Mouse (Mus musculus): ENCODE results near the gene Guca2b. TPM values are rescaled to one million over a fixed set of nuclear protein-coding genes. Genes with fewer than 3 reads are reported as not detected.
"Not testable (repeated sequence)": the region's sequence is repeated elsewhere in the genome, so short reads cannot be mapped to it uniquely, and the experiment has no call there.

Guca2b gene
- total and polyA plus RNA-seq, 2 experiments from 2014 or later: not detected

- H3K9ac ChIP-seq (replicated peaks; ENCODE audit: low read length, poor library complexity, severe bottlenecking): no peak overlapping the region
- DNase-seq (ENCODE audit: low spot score) (peak; percentile 23), ATAC-seq (ENCODE audit: low FRiP score) (peak; percentile 29; the same call in 1 of the 2 replicates)
- H3K4me2 ChIP-seq (ENCODE audit: low read depth, low read length, poor library complexity, severe bottlenecking): no peak overlapping the region
- TF ChIP-seq CTCF (IDR thresholded peaks at IDR 0.05): peak; percentile 30; the same call in 1 of the 2 replicates
- no peaks in the 10 kb centered on the region for H3K4me1 ChIP-seq (ENCODE audit: insufficient read depth, low read length)
- WGBS: 57% methylated on average over 6 of the region's 6 CpGs
- H3K36me3 ChIP-seq (ENCODE audit: insufficient read depth, low read length): peaks cover 2% of the 10 kb centered on the region; the same call in 1 of the 2 replicates
- H3K4me3 ChIP-seq (ENCODE audit: low read depth, low read length): no peak overlapping the region
- no peak overlapping the region for H3K27ac ChIP-seq (ENCODE audit: low read depth, low read length)
- no peaks in the 10 kb centered on the region for H3K27me3 ChIP-seq (ENCODE audit: insufficient read depth, low read length)
- H3K9me3 ChIP-seq (ENCODE audit: low read length): no peaks in the 10 kb centered on the region
These were observed 23.7 kb downstream of the Guca2b start for GRCm38 (mm10) chr4:119634908-119635660.

- Histone ChIP-seq H3K27ac (ENCODE audit: low read depth, low read length) (no peak overlapping the region), H3K4me3 (ENCODE audit: low read depth, low read length) (no peak overlapping the region), H3K27me3 (ENCODE audit: insufficient read depth, low read length) (no peaks in the 10 kb centered on the region), H3K9me3 (ENCODE audit: low read length) (no peaks in the 10 kb centered on the region), H3K9ac (replicated peaks; ENCODE audit: low read length, poor library complexity, severe bottlenecking) (no peak overlapping the region), H3K4me2 (ENCODE audit: low read depth, low read length, poor library complexity, severe bottlenecking) (no peak overlapping the region), H3K4me1 (ENCODE audit: insufficient read depth, low read length) (no peaks in the 10 kb centered on the region), H3K36me3 (ENCODE audit: insufficient read depth, low read length) (peaks cover 8% of the 10 kb centered on the region; the same call in 1 of the 2 replicates)
- no peak for TF ChIP-seq CTCF (IDR thresholded peaks at IDR 0.05)
- WGBS: 90% methylated on average over 3 of the region's 3 CpGs
- no peak for ATAC-seq (ENCODE audit: low FRiP score)
- no peak for DNase-seq (ENCODE audit: low spot score)
These were observed 24.8 kb downstream of the Guca2b start for GRCm38 (mm10) chr4:119633948-119634347.

GRCm38 (mm10) chr4:119633342-119633741 lies 25.4 kb downstream of the Guca2b start:
- Histone ChIP-seq H3K27me3 (ENCODE audit: insufficient read depth, low read length) (no peaks in the 10 kb centered on the region), H3K36me3 (ENCODE audit: insufficient read depth, low read length) (peaks cover 8% of the 10 kb centered on the region; the same call in 1 of the 2 replicates), H3K9me3 (ENCODE audit: low read length) (no peaks in the 10 kb centered on the region), H3K4me2 (ENCODE audit: low read depth, low read length, poor library complexity, severe bottlenecking) (no peak overlapping the region), H3K27ac (ENCODE audit: low read depth, low read length) (no peak overlapping the region), H3K4me1 (ENCODE audit: insufficient read depth, low read length) (no peaks in the 10 kb centered on the region), H3K4me3 (ENCODE audit: low read depth, low read length) (no peak overlapping the region), H3K9ac (replicated peaks; ENCODE audit: low read length, poor library complexity, severe bottlenecking) (no peak overlapping the region)
- no peak for ATAC-seq (ENCODE audit: low FRiP score)
- peak; percentile 47 for DNase-seq (ENCODE audit: low spot score)
- WGBS: 47% methylated on average over 7 of the region's 7 CpGs
- no peak for TF ChIP-seq CTCF (IDR thresholded peaks at IDR 0.05)

DNA sequence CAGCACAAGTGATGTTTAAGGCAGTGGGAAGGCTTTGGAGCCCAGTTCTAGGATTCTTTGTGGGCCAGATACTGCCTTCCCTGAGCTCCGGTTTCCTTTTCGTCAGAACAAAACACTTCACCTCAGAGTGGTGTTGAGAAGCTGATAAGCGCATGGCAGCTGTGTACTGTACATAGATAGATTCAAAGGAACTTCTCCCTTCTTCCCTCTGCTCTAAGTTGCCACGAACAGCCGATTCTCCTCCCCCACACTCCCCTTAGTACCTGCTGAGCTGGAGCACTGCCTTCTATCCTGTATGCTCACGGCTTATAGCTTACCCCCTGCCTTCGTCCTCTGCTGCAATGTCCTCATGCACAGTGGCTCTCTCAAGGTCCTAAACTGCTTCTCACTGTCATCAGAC lies 26.0 kb downstream of the Guca2b start:
- WGBS: 56% methylated on average over 7 of the region's 7 CpGs
- Histone ChIP-seq H3K9ac (replicated peaks; ENCODE audit: low read length, poor library complexity, severe bottlenecking) (no peak overlapping the region), H3K4me2 (ENCODE audit: low read depth, low read length, poor library complexity, severe bottlenecking) (no peak overlapping the region), H3K4me1 (ENCODE audit: insufficient read depth, low read length) (no peaks in the 10 kb centered on the region), H3K9me3 (ENCODE audit: low read length) (no peaks in the 10 kb centered on the region), H3K27me3 (ENCODE audit: insufficient read depth, low read length) (no peaks in the 10 kb centered on the region), H3K27ac (ENCODE audit: low read depth, low read length) (no peak overlapping the region), H3K4me3 (ENCODE audit: low read depth, low read length) (no peak overlapping the region), H3K36me3 (ENCODE audit: insufficient read depth, low read length) (peaks cover 8% of the 10 kb centered on the region; the same call in 1 of the 2 replicates)
- TF ChIP-seq CTCF (IDR thresholded peaks at IDR 0.05): no peak
- no peak for ATAC-seq (ENCODE audit: low FRiP score)
- no peak for DNase-seq (ENCODE audit: low spot score)

DNA sequence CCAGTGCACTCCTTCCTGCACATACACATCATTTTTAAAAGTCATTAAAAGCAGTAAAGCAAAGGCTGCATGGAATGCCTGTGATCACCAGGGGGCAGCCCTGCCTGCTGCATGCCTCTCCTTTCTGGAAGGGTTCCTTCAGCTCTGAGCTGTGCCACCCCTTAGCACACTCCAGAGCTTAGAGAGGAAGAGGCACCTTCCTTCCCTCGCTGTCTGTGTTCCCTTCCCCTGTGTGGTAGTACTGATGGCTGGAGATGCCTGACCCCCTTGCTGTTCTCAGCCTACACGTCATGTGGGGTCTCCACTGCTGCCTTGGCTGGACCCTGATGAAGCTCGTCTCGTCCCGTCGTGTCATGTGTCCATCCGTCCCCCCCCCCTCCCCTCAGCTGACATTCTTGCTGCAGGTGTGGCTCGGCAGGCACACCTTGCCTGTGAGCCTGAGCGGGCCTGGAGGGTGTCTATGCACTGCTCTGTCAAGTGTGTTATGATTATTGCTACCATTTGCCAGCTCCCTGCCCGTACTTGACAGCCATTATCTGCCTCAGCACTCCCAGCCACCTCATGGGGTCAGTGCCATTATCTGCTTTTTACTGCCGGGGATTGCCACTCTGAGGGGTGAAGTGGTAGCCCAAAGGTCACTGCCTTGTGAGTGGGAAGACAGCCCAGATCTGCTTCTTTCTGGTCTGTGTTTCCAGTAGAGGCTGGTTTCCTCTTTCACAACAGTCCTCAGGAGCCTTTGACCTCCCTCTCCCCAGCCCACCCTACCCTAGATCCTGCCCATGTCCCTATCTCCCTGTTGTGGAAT lies 27.4 kb downstream of the Guca2b start:
- no peak overlapping the region for H3K27ac ChIP-seq (ENCODE audit: low read depth, low read length)
- no peaks in the 10 kb centered on the region for H3K9me3 ChIP-seq (ENCODE audit: low read length)
- no peaks in the 10 kb centered on the region for H3K27me3 ChIP-seq (ENCODE audit: insufficient read depth, low read length)
- DNase-seq (ENCODE audit: low spot score) (peak; percentile 77), ATAC-seq (ENCODE audit: low FRiP score) (peak; percentile 47; the same call in 1 of the 2 replicates)
- no peak overlapping the region for H3K4me3 ChIP-seq (ENCODE audit: low read depth, low read length)
- peaks cover 8% of the 10 kb centered on the region; the same call in 1 of the 2 replicates for H3K36me3 ChIP-seq (ENCODE audit: insufficient read depth, low read length)
- no peak overlapping the region for H3K4me2 ChIP-seq (ENCODE audit: low read depth, low read length, poor library complexity, severe bottlenecking)
- TF ChIP-seq CTCF (IDR thresholded peaks at IDR 0.05): peak; percentile 87
- no peaks in the 10 kb centered on the region for H3K4me1 ChIP-seq (ENCODE audit: insufficient read depth, low read length)
- H3K9ac ChIP-seq (replicated peaks; ENCODE audit: low read length, poor library complexity, severe bottlenecking): no peak overlapping the region
- WGBS: 74% methylated on average over 11 of the region's 11 CpGs

- peak; percentile 50 for TF ChIP-seq CTCF (IDR thresholded peaks at IDR 0.05)
- not testable (repeated sequence) for H3K9ac ChIP-seq (replicated peaks; ENCODE audit: low read length, poor library complexity, severe bottlenecking); H3K4me1 ChIP-seq (ENCODE audit: insufficient read depth, low read length); ATAC-seq (ENCODE audit: low FRiP score); DNase-seq (ENCODE audit: low spot score); H3K27me3 ChIP-seq (ENCODE audit: insufficient read depth, low read length); H3K27ac ChIP-seq (ENCODE audit: low read depth, low read length); H3K4me3 ChIP-seq (ENCODE audit: low read depth, low read length); H3K36me3 ChIP-seq (ENCODE audit: insufficient read depth, low read length); H3K9me3 ChIP-seq (ENCODE audit: low read length); H3K4me2 ChIP-seq (ENCODE audit: low read depth, low read length, poor library complexity, severe bottlenecking)
- WGBS: 64% methylated on average over 3 of the region's 4 CpGs
These were observed 30.4 kb downstream of the Guca2b start for GRCm38 (mm10) chr4:119628363-119628762.
